Mouse (Mus musculus) fat pad, adult 2 months (tissue): Measurements from ENCODE around the gene Esr1.

ENCODE experiments used
- DNase-seq: peaks from one replicate; pipeline ENCODE4 v3.0.0-alpha.2; 2011; ENCODE audit warnings: low read depth, low spot score; ENCODE audit errors: extremely low read depth

The Esr1 gene

GRCm38 (mm10) chr10:4824366-4824765 is 213.0 kb downstream of the Esr1 start:
- no peak for DNase-seq

- DNase-seq, result no peak
Observed at GRCm38 (mm10) chr10:4830592-4830991, 219.2 kb downstream of the Esr1 start.

- no peak for DNase-seq
Observed at GRCm38 (mm10) chr10:4838099-4838498, 226.7 kb downstream of the Esr1 start.

GRCm38 (mm10) chr10:4841039-4841438 is 229.6 kb downstream of the Esr1 start:
- peak; percentile 90 for DNase-seq

- DNase-seq, result no peak
Observed at GRCm38 (mm10) chr10:4847523-4847922, 236.1 kb downstream of the Esr1 start.

- no peak for DNase-seq
Observed at GRCm38 (mm10) chr10:4849881-4850280, 238.5 kb downstream of the Esr1 start.

GRCm38 (mm10) chr10:4875076-4875737 is 263.8 kb downstream of the Esr1 start:
- DNase-seq, result no peak

GRCm38 (mm10) chr10:4881391-4881790 is 270.0 kb downstream of the Esr1 start:
- no peak for DNase-seq

- DNase-seq, result no peak
Observed at GRCm38 (mm10) chr10:4885506-4885905, 274.1 kb downstream of the Esr1 start.

GRCm38 (mm10) chr10:4885961-4886360 is 274.6 kb downstream of the Esr1 start:
- DNase-seq, result no peak

- DNase-seq, result no peak
Observed at GRCm38 (mm10) chr10:4893475-4893874, 282.1 kb downstream of the Esr1 start.

- no peak for DNase-seq
Observed at GRCm38 (mm10) chr10:4897789-4898188, 286.4 kb downstream of the Esr1 start.

- DNase-seq, result no peak
Observed at GRCm38 (mm10) chr10:4900324-4900723, 288.9 kb downstream of the Esr1 start.

- DNase-seq, result no peak
Observed at GRCm38 (mm10) chr10:4909271-4909670, 297.9 kb downstream of the Esr1 start.

- DNase-seq, result no peak
Observed at GRCm38 (mm10) chr10:4910451-4910850, 299.1 kb downstream of the Esr1 start.

- DNase-seq, result no peak
Observed at GRCm38 (mm10) chr10:4919046-4919445, 307.7 kb downstream of the Esr1 start.

- DNase-seq, result no peak
Observed at GRCm38 (mm10) chr10:4923616-4924015, 312.2 kb downstream of the Esr1 start.

GRCm38 (mm10) chr10:4924391-4924790 is 313.0 kb downstream of the Esr1 start:
- DNase-seq, result no peak

GRCm38 (mm10) chr10:4943148-4943547 is 331.8 kb downstream of the Esr1 start:
- DNase-seq, result peak; percentile 85

- peak; percentile 79 for DNase-seq
Observed at GRCm38 (mm10) chr10:4944725-4945124, 333.3 kb downstream of the Esr1 start.

GRCm38 (mm10) chr10:4965768-4966167 is 354.4 kb downstream of the Esr1 start:
- no peak for DNase-seq

GRCm38 (mm10) chr10:4971156-4971555 is 359.8 kb downstream of the Esr1 start:
- no peak for DNase-seq

GRCm38 (mm10) chr10:4971586-4971985 is 360.2 kb downstream of the Esr1 start:
- no peak for DNase-seq
